Mouse (Mus musculus): ENCODE results near the gene Gm20826. TPM values are rescaled to one million over a fixed set of nuclear protein-coding genes. Genes with fewer than 3 reads are reported as not detected.
"Not testable (repeated sequence)": the region's sequence is repeated elsewhere in the genome, so short reads cannot be mapped to it uniquely, and the experiment has no call there.

Gene Gm20826
- not detected in 2 replicates for polyA plus RNA-seq (2015; fragmentation: Nextera tagmentation; extraction: Ambion mirVana)

GRCm38 (mm10) chrY:7638389-7638788, at the start of gene Gm20826:
Gene Gm20826 (minus strand): TSS chrY:7638489.
- not testable (repeated sequence) for H3K4me2 ChIP-seq (ENCODE audit: low read depth, low read length); ATAC-seq (ENCODE audit: low read depth); H3K4me3 ChIP-seq (ENCODE audit: low read length); H3K9me3 ChIP-seq (ENCODE audit: control insufficient read depth, low read length); H3K4me1 ChIP-seq (replicated peaks; ENCODE audit: control insufficient read depth, insufficient read depth, low read length); H3K36me3 ChIP-seq (ENCODE audit: control insufficient read depth, insufficient read depth, low read length); H3K27me3 ChIP-seq (ENCODE audit: control insufficient read depth, insufficient read depth, low read depth, low read length); H3K9ac ChIP-seq (ENCODE audit: low read length); H3K27ac ChIP-seq (ENCODE audit: low read length)
- no CpG with 5 or more reads among the region's 3 CpGs for WGBS

Other genes with a start within 250 kb of the Gm20826 start
- not detected in 2 replicates for gene Gm21788, start 233.5 kb downstream of the Gm20826 start, polyA plus RNA-seq (2015; fragmentation: Nextera tagmentation; extraction: Ambion mirVana)
- gene Gm28576, start 84.5 kb upstream of the Gm20826 start, polyA plus RNA-seq (2015; fragmentation: Nextera tagmentation; extraction: Ambion mirVana), result not detected in 2 replicates